ENCODE assay signal across 7 mouse cellular contexts in genomic region chr11:94548041-94548784, GRCm38 (mm10). TPM values are rescaled to one million over a fixed set of nuclear protein-coding genes. Genes with fewer than 3 reads are reported as not detected.
A peak's percentile ranks its signal among the peaks of the same experiment; 100 is the strongest.
DNase-seq lines count a peak whose midpoint lies in the region; ATAC-seq and TF ChIP-seq lines count a peak whose summit lies in the region.

No protein-coding gene starts in this region.

- H3K9ac ChIP-seq in ES-Bruce4 (ENCODE audit: low read depth, poor library complexity, severe bottlenecking): peak overlapping the region; percentile 60

- no peak for TF ChIP-seq CTCF in ES-Bruce4 (IDR thresholded peaks at IDR 0.05; ENCODE audit: low read depth, low read length)

- H3K36me3 ChIP-seq in ES-Bruce4 (ENCODE audit: control insufficient read depth, insufficient read depth, low read length, poor library complexity, severe bottlenecking): no peaks in the 10 kb centered on the region
- H3K36me3 ChIP-seq in macrophage (ENCODE audit: inconsistent target): no peaks in the 10 kb centered on the region

- ATAC-seq in erythroblast, adult 5-6 weeks (replicated peaks; ENCODE audit: low FRiP score, poor library complexity, severe bottlenecking): peak; percentile 12; the same call in 1 of the 2 replicates

- H3K4me1 ChIP-seq in ES-Bruce4 (ENCODE audit: control insufficient read depth, insufficient read depth, low read length): no peaks in the 10 kb centered on the region

- intact Hi-C loops in heart, postnatal 14 days (cut with DNase I): loop anchor here (2.0 kb wide), 1 partner anchor 169 kb away; no protein-coding TSS in a partner anchor
- intact Hi-C loops in left cerebral cortex, postnatal 14 days (cut with DNase I): loop anchor here (5.0 kb wide), 2 partner anchors 126 to 211 kb away; no protein-coding TSS in a partner anchor

- H3K9me3 ChIP-seq in ES-Bruce4 (replicated peaks; ENCODE audit: control insufficient read depth, insufficient read depth, low read length, poor library complexity, severe bottlenecking): no peaks in the 10 kb centered on the region

- H3K27me3 ChIP-seq in ES-Bruce4 (ENCODE audit: control insufficient read depth, insufficient read depth, low read length, poor library complexity, severe bottlenecking): no peaks in the 10 kb centered on the region

- H3K79me2 ChIP-seq in macrophage (ENCODE audit: inconsistent target): no peaks in the 10 kb centered on the region

- DNase-seq in adrenal gland, postnatal 14 days: peak; percentile 81
- DNase-seq in heart, postnatal 14 days: peak; percentile 36 to 43
- DNase-seq in left cerebral cortex, postnatal 14 days (ENCODE audit: low spot score in 2 of 2): peak; percentile 56 to 76
- DNase-seq in right cerebral cortex, postnatal 36 days (ENCODE audit: low spot score in 2 of 2): peak; percentile 55 to 70

- H3K4me3 ChIP-seq in ES-Bruce4 (ENCODE audit: low read depth, low read length) (peak overlapping the region; percentile 80), macrophage (ENCODE audit: inconsistent target) (peak overlapping the region; percentile 49)

- TF ChIP-seq EP300 in ES-Bruce4 (IDR thresholded peaks at IDR 0.05; ENCODE audit: insufficient read depth, low read depth, low read length): no peak

- H3K27ac ChIP-seq in ES-Bruce4 (ENCODE audit: insufficient read depth, low read length) (no peak overlapping the region), macrophage (peak overlapping the region; percentile 33)

- TF ChIP-seq POLR2A in ES-Bruce4 (IDR thresholded peaks at IDR 0.05; ENCODE audit: insufficient read depth, low read length): no peak

- 5% methylated on average over 24 of the region's 24 CpGs for WGBS in macrophage (ENCODE audit: missing documents)

RNA-seq across cellular contexts. Expression of gene Rsad1, which starts 0.8 kb away (rescaled TPM):
- 3.1 and 3.2 TPM in 2 replicates for polyA plus RNA-seq in ES-Bruce4 (2011; ENCODE audit: insufficient read depth, insufficient read length, low read depth, missing spikeins)
- total RNA-seq in adrenal gland, postnatal 14 days (2021): 9.2 and 10.6 TPM in 2 replicates
- total RNA-seq in erythroblast, adult 5-6 weeks (2015; ENCODE audit: low replicate concordance): not detected in 2 replicates
- 0.34 and 2.0 TPM in 2 replicates for total RNA-seq in erythroblast, adult 5-6 weeks (2017; ENCODE audit: low replicate concordance)
- 1 to 10 TPM; 9.4 to 9.6 TPM for total RNA-seq in heart, postnatal 14 days (2021)
- 10 to 100 TPM; 16.1 to 16.8 TPM for total RNA-seq in left cerebral cortex, postnatal 14 days (2021)
- total RNA-seq in macrophage (2018; cell fraction: chromatin; rRNA removed): 10 to 100 TPM in 15 of 26 experiments, 1 to 10 TPM in 11; 3.9 to 14.4 (median 10.9) TPM
- total RNA-seq in macrophage (2018; cell fraction: cytosol; rRNA removed): 1 to 10 TPM; 1.5 to 4.2 (median 3.0) TPM
- 10 to 100 TPM in 6 of 26 experiments, 1 to 10 TPM in 20; 3.0 to 14.0 (median 6.7) TPM for total RNA-seq in macrophage (2018; cell fraction: nucleus; rRNA removed)
- polyA plus RNA-seq in macrophage (2018): 2.5 to 4.1 TPM (median 3.0 TPM) in 3 replicates

RNA-seq across cellular contexts. Expression of gene Chad, which starts 16.6 kb away (rescaled TPM):
- polyA plus RNA-seq in ES-Bruce4 (2011; ENCODE audit: insufficient read depth, insufficient read length, low read depth, missing spikeins) (not detected in 2 replicates), macrophage (2018) (not detected in 3 replicates)
- total RNA-seq in adrenal gland, postnatal 14 days (2021): 0.30 TPM in 1 of 2 replicates, not detected in the other
- total RNA-seq in erythroblast, adult 5-6 weeks (2015; ENCODE audit: low replicate concordance): not detected in 2 replicates
- total RNA-seq in erythroblast, adult 5-6 weeks (2017; ENCODE audit: low replicate concordance): not detected in 2 replicates
- 1 to 10 TPM in 1 of 2 experiments, under 1 TPM in 1; 0.22 to 2.4 TPM for total RNA-seq in heart, postnatal 14 days (2021)
- under 1 TPM in 1 of 2 experiments, not detected in 1; 0.38 TPM for total RNA-seq in left cerebral cortex, postnatal 14 days (2021)
- total RNA-seq in macrophage (2018; cell fraction: chromatin; rRNA removed): not detected
- not detected for total RNA-seq in macrophage (2018; cell fraction: cytosol; rRNA removed)
- not detected for total RNA-seq in macrophage (2018; cell fraction: nucleus; rRNA removed)

RNA-seq across cellular contexts. Expression of gene Mycbpap, which starts 26.7 kb away (rescaled TPM):
- polyA plus RNA-seq in ES-Bruce4 (2011; ENCODE audit: insufficient read depth, insufficient read length, low read depth, missing spikeins) (1.2 and 1.3 TPM in 2 replicates), macrophage (2018) (0.11 to 0.23 TPM in 2 of 3 replicates, not detected in the other)
- total RNA-seq in adrenal gland, postnatal 14 days (2021): 3.9 and 5.6 TPM in 2 replicates
- total RNA-seq in erythroblast, adult 5-6 weeks (2015; ENCODE audit: low replicate concordance): not detected in 2 replicates
- total RNA-seq in erythroblast, adult 5-6 weeks (2017; ENCODE audit: low replicate concordance): not detected in 2 replicates
- total RNA-seq in heart, postnatal 14 days (2021): 1 to 10 TPM; 1.4 to 2.1 TPM
- total RNA-seq in left cerebral cortex, postnatal 14 days (2021): 1 to 10 TPM; 3.2 to 3.8 TPM
- total RNA-seq in macrophage (2018; cell fraction: chromatin; rRNA removed): 1 to 10 TPM in 13 of 26 experiments, under 1 TPM in 11, not detected in 2; 0.33 to 3.8 (median 1.1) TPM
- total RNA-seq in macrophage (2018; cell fraction: cytosol; rRNA removed): under 1 TPM in 22 of 26 experiments, not detected in 4; 0.03 to 0.94 (median 0.11) TPM
- 1 to 10 TPM in 5 of 26 experiments, under 1 TPM in 19, not detected in 2; 0.23 to 2.4 (median 0.55) TPM for total RNA-seq in macrophage (2018; cell fraction: nucleus; rRNA removed)

RNA-seq across cellular contexts. Expression of gene Epn3, which starts 48.4 kb away (rescaled TPM):
- polyA plus RNA-seq in ES-Bruce4 (2011; ENCODE audit: insufficient read depth, insufficient read length, low read depth, missing spikeins) (2.7 and 2.9 TPM in 2 replicates), macrophage (2018) (not detected in 3 replicates)
- total RNA-seq in adrenal gland, postnatal 14 days (2021): 12.1 and 13.5 TPM in 2 replicates
- total RNA-seq in erythroblast, adult 5-6 weeks (2015; ENCODE audit: low replicate concordance): not detected in 2 replicates
- total RNA-seq in erythroblast, adult 5-6 weeks (2017; ENCODE audit: low replicate concordance): not detected in 2 replicates
- 10 to 100 TPM; 19.9 to 24.0 TPM for total RNA-seq in heart, postnatal 14 days (2021)
- total RNA-seq in left cerebral cortex, postnatal 14 days (2021): 1 to 10 TPM in 1 of 2 experiments, under 1 TPM in 1; 0.95 to 1.3 TPM
- not detected for total RNA-seq in macrophage (2018; cell fraction: chromatin; rRNA removed)
- total RNA-seq in macrophage (2018; cell fraction: cytosol; rRNA removed): not detected
- not detected for total RNA-seq in macrophage (2018; cell fraction: nucleus; rRNA removed)

RNA-seq across cellular contexts. Expression of gene Acsf2, which starts 53.5 kb away (rescaled TPM):
- polyA plus RNA-seq in ES-Bruce4 (2011; ENCODE audit: insufficient read depth, insufficient read length, low read depth, missing spikeins) (16.1 and 16.6 TPM in 2 replicates), macrophage (2018) (8.6 to 26.2 TPM (median 15.8 TPM) in 3 replicates)
- 81.0 and 86.9 TPM in 2 replicates for total RNA-seq in adrenal gland, postnatal 14 days (2021)
- total RNA-seq in erythroblast, adult 5-6 weeks (2015; ENCODE audit: low replicate concordance): 6.3 and 10.8 TPM in 2 replicates
- total RNA-seq in erythroblast, adult 5-6 weeks (2017; ENCODE audit: low replicate concordance): 0.26 and 2.5 TPM in 2 replicates
- 10 to 100 TPM; 31.6 to 35.6 TPM for total RNA-seq in heart, postnatal 14 days (2021)
- total RNA-seq in left cerebral cortex, postnatal 14 days (2021): 10 to 100 TPM; 16.9 to 17.2 TPM
- total RNA-seq in macrophage (2018; cell fraction: chromatin; rRNA removed): 10 to 100 TPM in 25 of 26 experiments, 1 to 10 TPM in 1; 8.6 to 62.4 (median 25.9) TPM
- 10 to 100 TPM in 20 of 26 experiments, 1 to 10 TPM in 6; 7.4 to 22.5 (median 12.7) TPM for total RNA-seq in macrophage (2018; cell fraction: cytosol; rRNA removed)
- 10 to 100 TPM in 21 of 26 experiments, 1 to 10 TPM in 5; 5.9 to 36.5 (median 16.7) TPM for total RNA-seq in macrophage (2018; cell fraction: nucleus; rRNA removed)
